Mouse (Mus musculus) adrenal gland, adult 2 months (tissue): ENCODE measurements around the gene Gss. TPM values are rescaled to one million over a fixed set of nuclear protein-coding genes. Genes with fewer than 3 reads are reported as not detected.
"Not testable (repeated sequence)": the region's sequence is repeated elsewhere in the genome, so short reads cannot be mapped to it uniquely, and the experiment has no call there.

Experiments
- DNase-seq: peaks from one replicate; pipeline ENCODE4 v3.0.0; 2021
- polyA plus RNA-seq: library from polyadenylated mRNA; depleted of rRNA; stranded (reverse); fragments of >200 nt; gene quantifications from 2 replicates; pipeline ENCODE4 v1.2.3, GENCODE M21; 2012
- total RNA-seq, 2 experiments: library from RNA; stranded (reverse); gene quantifications; 2 replicates each; pipeline ENCODE4 v1.2.3; 2021

The Gss gene
- total and polyA plus RNA-seq, 3 experiments = 53.7 to 101 (median 98.5) TPM

DNA sequence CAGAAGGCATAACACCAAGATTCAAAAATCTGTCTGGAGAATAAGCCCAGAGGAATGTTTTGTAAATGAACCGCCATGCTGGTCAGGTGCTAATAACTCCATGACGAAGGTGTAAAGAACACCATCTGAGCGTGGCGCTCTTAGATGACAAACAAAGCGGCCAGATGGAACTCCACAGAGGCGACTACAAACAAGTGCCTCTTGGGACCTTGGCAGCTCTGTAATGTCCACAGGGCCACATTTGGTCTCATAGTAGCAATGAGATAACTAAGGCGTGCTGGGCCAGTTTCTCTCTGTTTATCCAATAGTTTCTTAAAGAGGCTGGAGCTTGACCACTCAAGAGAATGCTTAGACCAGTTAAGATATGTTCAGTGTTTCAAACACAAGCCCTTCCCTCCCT, 18.6 kb downstream of the Gss start:
- no peak for DNase-seq

DNA sequence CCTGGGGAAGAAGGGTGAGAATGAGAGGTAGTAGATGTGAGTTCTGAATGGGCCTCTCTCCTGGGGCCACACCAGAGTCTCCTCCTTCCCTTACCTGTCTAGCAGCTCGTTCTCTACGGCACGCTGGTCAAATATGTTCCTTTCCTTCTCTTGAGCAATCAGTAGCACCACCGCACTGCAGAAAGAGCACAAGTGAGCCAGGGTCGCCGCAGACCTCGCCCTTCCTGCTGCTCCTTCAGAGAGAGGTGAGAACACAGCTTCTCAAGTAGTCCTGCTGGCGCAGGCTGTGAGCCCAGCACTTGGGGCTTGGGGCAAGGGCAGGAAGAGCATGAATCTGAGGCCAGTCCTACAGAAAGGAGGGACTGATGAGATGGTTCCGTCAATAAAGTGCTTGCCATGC, 19.6 kb downstream of the Gss start:
- no peak for DNase-seq

DNA sequence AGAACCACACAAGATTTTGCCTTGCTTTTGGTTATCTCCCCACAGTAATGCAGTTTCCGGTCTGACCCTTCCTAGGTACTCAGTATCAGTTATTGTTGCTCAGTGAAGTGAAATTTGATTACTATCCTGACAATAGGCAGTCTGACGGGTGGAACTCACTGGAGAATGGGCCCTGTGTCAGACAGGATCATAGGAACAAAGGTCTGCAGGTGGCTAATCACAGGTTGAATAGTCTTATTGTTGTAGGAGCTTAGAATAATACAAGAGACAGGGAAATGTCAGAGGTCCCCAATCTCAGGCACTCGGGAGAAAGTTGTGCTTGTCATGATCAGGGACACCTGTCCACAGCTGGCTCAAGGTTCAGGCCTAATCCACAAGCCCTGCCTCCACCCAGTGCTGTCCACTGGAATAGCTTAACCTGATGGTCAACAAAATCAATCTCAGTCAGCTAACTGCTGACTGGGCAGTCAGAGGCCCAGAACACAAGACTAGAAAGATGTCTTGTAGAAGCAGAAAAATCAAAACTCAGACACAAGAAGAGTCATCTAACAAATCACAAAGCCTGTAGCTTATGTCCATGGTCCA, 23.3 kb downstream of the Gss start:
- DNase-seq = no peak

DNA sequence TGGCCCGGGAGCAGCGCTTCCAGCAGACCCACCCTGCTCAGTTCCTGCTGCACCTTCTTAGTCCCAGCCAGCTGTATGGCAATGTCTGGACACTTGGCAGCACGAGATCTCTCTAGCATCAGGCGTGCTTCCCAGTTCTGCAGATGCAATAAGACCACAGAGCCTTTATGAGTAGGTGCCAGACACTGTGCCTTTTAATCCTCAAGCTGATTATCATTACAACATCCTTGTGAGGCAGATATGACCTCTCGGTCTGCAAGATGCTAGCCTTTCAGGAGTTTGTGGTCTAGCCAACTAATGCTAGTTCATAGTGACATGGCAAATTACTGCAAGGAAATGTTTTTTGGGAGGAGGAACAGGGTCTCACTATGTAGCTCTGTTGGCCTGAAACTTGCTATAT, 24.9 kb downstream of the Gss start:
- no peak for DNase-seq

DNA sequence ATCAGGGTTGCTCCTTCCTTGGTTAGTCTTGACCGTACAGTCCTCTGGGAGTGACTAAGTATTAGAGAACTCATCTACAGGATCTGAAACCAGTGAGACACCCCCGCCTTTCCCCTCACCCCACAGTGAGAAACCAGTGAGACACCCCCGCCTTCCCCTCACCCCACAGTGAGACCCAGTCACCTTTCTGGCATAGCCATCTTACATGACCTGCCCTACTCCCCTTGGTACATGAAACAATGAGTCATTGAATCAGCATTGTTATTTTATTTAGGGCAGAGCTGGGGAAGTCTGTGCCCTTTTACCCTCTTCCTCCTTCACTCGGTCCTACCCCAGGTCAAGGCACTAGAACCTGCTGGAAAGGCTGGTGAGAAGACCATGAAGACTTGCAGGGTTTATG, 29.7 kb downstream of the Gss start:
- no peak for DNase-seq

DNA sequence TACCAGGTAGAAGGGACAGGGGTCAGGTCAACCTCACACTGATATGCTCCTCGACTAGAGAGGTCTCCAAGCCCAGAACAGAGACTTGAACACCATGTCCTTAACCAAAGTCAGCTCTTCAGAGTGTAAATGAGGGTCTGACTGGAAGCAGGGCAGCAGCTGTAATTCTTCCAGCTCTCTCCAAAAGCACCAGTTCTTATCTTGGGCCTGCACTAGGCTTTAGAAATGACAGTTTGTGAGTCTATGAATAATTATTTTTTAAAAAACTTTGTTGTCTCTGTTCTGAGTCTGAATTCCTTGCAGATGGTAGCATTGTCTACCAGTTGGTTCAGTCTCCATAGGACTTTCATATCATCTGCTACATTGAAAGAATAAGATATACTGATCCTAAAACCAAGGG, 30.4 kb downstream of the Gss start:
- no peak for DNase-seq

DNA sequence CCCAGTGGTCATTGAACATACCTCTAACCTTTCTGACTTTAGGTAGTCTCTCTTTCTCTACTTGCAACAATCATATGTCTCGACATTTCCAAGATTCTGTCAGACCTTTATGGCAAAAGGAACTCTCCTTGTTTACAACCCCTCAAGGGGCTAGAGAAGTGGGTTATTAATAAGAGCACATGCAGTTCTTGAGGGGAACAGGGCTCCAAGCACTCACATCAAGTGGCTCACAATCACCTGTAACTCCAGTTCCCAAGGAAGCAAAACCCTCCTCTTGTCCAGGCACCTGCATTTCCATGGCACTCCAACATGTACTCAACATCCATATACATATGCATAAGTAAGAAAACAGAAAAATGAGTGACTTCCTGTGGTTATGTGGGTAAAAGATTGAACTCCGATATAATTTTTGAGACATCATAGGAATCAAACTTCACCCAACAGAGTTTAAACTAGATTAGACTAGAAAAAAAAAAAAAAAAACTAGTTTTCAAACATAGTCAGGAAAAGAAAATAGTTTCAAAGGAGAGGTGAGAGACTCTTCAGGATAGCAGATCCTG, 38.1 kb downstream of the Gss start:
- DNase-seq = no peak

DNA sequence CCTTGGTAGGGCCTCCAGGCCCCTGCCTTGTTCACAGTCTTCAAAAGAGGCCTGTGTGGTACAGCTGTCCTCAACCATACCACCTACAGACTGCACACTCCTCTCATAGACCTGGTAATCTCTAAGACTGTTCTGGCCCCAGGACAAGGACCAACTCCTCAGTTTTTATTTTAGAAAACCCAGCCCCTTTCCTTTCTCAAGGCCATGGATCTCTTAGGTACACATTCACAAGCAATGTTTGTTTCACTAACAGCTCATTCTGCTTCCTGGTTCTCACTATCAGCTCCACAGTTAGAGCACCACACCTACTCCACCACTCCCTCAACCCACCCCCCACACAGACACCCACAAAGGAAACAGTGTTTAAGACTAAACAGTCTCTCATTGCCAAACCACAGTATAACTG, 39.7 kb downstream of the Gss start:
- no peak for DNase-seq

DNA sequence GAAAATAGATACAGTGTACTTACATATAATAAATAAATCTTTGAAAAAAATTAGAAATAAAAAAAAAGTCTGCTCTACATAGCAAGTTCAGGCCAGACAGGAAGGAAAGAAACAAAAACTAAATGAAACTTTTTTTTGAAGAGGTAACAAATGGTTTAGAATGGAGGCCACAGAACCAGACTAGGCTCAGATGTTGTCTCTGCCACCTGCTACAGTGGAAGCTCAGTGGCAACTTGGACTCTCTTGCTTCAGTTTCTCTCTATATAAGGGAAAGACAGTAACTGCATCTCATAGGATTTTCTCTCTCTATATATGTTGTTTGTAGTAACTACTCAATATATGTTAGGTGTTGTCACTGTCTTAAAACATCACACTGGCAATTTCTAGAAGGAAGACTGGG, 40.3 kb downstream of the Gss start:
- no peak for DNase-seq

DNA sequence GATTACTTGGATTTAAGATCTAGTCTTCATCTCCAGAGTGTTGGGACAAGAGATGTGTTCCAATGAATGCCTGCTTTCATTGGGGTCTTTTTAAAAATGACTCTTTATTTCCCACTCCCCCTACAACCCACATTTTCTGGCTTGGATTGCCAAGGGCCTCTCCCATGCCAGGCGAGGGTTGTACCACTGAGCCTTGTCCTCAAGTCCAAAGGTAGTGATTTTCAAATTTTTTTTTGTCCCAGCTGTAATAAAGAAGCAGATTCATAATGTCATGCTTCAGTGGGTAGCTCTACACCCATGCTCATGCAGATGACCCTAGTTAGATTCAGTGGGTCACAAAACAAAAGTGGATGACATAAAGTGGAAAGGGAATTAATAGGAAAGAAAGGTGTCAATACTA, 45.7 kb downstream of the Gss start:
- no peak for DNase-seq

DNA sequence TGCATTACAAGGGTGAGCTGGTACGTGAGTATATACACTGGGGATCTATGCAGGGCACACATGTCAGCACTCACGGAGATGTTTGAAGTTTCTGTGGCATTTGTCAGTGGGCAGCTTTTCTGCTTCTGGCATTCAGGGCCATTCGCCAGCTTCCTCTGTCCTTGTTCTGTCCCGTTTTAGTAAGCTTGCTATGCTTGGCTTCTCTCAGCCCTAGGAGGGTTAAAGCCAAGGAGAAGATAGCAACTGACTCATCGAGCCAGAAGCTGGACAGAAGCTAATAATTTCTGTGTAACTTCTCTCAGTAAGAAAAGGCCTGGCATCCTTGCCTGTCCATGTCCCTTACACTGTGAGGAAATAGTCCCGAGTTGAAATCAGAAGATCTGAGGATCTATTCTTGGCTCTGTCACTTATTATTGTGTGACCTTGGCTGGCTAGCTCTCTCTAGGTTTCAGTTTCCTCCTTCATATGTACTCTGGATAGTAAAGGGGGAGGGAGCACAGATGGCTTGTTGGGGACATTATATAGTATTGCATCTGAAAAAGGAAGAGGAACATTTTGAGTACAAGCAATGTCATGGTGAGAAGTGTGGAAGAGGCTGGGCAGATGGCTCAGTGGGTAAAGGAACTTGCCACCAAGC, 51.7 kb downstream of the Gss start:
- peak; percentile 86 for DNase-seq

DNA sequence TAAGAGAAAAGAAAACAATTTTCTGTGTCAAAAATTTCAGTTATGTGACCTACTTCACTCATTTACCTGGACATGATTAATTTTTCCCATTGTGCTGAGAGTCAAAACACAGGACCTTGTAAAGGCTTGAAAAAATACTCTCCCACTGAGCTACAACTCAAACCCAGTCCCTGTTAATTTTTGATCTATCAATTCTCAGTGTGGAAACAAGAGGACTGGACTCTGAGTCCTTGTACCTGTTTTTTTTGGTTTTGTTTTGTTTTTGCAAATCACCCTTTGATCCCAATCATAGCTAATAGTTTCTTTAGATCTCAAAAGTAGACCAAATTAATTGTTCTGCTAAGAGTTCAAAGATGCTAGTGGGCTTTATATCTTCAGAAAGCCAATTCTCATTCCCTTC, 52.9 kb downstream of the Gss start:
- no peak for DNase-seq

DNA sequence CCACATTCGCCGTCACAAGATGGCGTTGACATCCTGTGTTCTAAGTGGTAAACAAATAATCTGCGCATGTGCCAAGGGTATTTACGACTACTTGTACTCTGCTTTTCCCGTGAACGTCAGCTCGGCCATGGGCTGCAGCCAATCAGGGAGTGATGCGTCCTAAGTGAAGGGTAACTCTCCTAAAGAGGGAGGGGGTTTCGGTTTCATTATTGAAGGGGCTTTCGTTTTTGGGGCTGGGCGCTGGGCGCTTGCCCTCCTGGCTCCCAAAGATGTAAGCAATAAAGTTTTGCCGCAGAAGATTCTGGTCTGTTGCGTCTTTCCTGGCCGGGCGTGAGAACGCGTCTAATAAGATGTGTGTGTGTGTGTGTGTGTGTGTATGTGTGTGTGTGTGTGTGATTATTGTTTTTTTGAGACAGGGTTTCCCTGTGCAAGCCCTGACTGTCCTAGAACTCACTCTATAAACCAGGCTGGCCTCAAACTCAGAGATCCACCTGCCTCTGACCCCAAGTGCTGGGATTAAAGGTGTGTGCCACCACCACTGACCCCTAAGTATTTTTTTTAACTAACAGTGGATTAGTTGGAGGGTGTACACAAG, 54.0 kb downstream of the Gss start:
- not testable (repeated sequence) for DNase-seq

DNA sequence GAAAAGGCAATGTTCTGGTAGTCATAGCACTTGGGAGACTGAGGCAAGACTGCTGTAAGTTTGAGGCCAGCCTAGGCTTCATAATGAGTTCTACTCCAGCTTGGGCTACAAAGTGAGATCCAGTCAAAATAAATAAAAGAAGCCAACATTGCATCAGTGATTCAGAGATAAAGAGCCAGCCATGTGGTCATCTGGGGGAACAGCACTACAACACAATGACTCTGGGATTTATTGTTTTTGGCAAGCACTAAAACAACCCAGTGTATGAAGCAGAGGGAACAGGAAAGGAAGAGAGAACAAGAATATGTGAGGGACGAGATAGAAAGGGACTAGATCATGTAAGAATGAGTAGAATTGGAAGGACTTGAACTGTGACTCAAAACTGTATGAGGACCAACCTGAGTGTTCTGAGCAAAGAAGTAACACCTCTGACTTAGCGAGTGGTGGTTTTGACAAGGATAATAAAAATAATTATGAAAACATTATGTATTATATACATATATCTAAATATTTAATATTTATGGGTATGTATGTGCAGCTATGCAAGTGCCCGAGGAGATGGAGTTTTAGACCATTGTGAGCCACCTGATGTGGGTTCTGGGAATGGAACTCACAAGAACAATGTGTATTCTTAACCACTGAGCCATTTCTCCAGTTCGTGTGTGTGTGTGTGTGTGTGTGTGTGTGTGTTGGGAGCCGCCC, 54.7 kb downstream of the Gss start:
- DNase-seq = peak; percentile 52

DNA sequence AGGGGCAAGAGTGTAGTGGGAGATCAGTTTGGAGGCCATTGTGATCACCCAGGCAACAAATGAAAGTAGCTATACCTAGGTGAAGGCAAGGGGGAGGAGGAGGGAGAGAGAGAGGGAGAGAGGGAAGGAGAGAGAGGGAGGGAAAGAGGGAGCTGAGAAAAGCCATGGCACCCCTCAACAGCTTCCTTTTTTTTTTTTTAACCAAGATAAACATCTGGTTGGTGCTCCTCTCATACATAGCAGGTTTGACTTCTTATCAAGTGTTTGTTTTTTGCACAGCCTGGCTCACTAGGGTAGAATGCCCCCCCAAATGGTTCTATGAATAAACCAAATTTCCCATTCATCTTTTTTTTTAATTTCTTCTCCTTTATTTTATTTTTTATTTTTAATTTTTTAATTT, 56.3 kb downstream of the Gss start:
- no peak for DNase-seq

DNA sequence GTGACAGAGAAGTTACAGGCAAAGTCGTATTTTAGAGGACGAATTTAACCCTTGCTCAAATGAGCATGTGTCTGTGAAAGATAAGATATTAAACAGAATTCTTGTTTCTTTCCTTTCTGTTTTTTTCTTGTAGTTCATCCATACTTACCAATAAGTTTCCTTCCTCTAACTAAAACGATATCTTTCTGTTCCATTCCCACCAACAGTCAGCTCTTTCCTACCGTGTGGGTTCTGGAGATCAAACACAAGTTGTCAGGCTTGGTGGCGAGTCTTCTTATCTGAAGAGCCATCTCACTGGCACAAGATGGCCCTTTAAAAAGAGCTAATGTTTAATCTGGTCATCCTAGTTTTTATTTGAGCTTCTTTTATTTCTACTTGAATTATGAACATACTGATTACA, 65.2 kb downstream of the Gss start:
- DNase-seq = no peak

DNA sequence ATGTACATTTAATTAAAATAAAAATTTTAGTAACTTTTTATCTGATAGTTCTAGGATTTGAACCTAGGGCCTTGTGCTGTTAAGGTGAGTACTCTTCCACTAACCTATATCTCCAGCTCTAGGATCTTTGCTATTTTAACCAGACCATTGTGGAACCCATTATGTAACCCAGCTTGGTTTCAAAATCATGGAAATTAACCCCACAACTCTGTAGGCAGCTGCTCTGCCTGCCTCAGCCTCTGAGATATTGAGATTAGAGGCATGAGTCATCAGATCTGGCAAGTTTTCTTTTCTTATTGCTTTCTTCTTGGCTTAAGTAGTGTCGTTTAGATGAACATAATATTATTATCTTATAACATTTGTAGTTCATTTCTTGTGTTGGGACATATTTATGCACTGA, 68.2 kb downstream of the Gss start:
- DNase-seq = no peak

DNA sequence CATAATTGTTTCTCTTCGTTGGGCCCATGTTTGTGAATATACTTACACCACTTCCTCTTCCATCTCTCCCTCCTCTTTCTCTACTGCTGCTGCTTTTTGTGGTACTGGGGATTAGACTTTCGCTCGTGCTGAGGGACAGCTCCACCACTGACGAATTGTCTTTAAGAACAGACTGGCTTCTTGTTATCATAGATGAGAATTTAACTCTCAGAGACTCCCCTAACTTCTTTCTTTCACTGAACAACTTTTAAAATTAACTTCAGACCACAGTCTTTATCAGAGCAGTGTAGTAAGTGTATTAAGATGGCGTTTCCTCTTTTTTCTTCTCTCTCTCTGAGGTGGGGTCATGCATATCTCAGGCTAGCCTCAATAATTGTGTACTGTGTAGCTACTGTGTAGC, 68.9 kb downstream of the Gss start:
- DNase-seq = no peak

DNA sequence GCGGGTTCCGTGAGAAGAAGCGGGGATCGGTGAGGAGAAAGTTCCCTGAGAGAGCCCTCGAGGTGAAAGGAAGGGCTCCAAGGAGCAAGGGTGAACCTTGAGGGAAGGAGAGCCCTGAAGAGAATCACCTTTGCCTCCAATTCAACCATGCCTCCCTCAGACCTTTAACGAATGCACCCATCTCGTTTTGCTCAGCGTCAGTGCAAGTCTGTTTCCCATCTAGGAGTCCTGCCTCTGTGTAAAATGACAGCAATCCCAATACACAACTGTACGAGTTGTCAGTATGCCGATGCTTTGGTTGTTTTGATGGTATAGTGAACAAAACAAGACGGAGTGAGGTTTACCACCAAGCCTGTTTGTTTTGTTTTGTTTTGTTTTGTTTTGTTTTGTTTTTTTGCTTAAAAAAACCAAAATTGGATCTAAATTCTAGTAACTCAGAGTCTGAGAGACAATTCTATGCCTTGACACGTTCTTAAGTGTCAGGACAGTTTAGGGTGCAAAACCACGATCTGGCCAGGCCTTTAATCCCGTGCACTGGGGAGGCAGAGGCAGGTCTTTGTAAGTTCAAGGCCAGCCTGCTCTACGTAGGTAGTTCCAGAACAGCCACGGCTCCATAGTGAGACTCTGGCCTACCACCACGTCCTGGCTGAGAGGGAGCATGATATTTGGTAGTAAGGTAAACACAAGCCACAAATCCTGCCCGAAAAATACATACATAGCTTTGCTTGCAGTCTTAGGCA, 73.9 kb downstream of the Gss start:
- DNase-seq = no peak

DNA sequence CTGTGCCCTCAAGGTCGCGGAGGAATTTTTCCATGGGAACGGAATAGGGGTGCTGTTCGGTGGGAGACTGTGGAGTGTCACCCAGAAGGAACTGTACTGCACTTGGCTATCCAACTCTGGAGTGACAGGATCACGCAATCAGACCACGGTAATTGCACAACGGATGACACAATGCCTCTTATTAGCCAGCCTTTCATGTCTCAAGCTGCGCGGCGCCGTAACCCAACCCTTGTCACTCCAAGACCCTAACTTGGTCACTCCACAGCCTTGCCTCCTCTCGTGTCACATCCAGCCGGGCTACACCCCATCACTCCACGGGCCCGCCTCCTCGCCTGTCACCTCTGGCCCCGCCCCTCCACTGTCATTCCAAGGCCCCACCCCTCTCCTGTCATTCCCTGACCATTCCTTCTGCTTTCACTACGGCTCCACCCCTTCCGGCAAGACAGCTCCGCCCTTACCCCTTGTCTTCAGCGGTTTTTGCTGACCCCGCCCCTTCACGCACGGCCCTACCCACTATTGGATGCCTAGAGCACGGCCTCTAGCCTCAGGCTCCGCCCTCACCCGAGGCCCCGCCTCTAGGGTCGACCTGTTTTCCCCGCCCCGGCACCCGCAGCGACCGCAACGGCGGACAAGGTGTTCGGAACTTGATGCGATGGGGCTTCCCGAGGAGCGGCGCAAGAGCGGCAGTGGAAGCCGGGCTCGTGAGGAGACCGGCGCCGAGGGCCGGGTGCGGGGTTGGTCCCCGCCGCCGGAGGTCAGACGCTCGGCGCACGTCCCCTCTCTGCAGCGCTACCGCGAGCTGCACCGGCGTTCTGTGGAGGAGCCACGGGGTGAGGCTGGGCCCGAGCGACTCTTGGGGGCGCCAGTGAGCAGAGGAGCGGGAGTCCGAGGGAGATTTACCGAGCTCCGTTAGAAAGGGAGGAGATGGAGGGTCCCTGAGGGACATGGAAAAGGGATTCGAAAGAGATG, 74.9 kb downstream of the Gss start, which contains the start of the genes Acss2 and Ggt7:
Gene Acss2, plus strand, starts transcription at position 494 of the 969 bp plus-strand sequence.
Gene Ggt7, minus strand, starts transcription at position 783 of the 969 bp plus-strand sequence.
- peak; percentile 100 for DNase-seq

DNA sequence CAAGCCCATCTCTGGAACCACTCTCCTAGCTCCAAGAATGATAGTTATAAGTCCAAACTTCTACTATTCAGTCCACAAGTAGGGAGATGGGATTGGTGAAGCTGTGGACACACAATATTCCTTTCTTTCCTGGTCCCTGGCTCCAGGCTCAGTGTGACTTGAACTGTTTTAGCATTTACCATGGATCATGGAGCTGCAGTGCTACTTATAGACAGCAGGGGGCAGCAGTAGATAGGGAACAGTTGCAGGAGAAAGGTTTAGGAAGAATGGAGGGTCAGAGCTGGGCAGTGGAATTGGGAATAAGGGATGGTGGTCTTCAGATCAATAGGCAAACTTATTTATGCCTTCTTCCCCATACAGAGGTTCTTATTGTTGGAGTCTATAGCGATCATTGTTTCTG, 76.7 kb downstream of the Gss start:
- DNase-seq = peak; percentile 66
